22 mouse cellular contexts compared by ENCODE assay signal in genomic region chr1:83551617-83552016, GRCm38 (mm10).
DNase-seq lines count a peak whose midpoint lies in the region; ATAC-seq and TF ChIP-seq lines count a peak whose summit lies in the region.
"Had no signal": no experiment of that assay in that cellular context is flagged by ENCODE, and none has a peak within 500 bp of the region (broad histone marks: within the 10 kb centered on the region; RNA-seq: fewer than 3 reads in every experiment).

No protein-coding gene starts in this region.

- no peaks in the 10 kb centered on the region for H3K4me1 ChIP-seq in intestine, postnatal 0 days (replicated peaks; ENCODE audit: control insufficient read depth, insufficient read depth, low read length)
- no peaks in the 10 kb centered on the region for H3K4me1 ChIP-seq in forebrain, embryonic 13.5 days
- H3K4me1 ChIP-seq: embryonic facial prominence, embryonic 15.5 days; forebrain, embryonic 10.5 days; heart, embryonic 12.5 days; limb, embryonic 12.5 days had no signal

- H3K36me3 ChIP-seq in intestine, postnatal 0 days (ENCODE audit: control insufficient read depth, insufficient read depth): no peaks in the 10 kb centered on the region
- H3K36me3 ChIP-seq in forebrain, embryonic 13.5 days (ENCODE audit: poor library complexity, severe bottlenecking): no peaks in the 10 kb centered on the region
- H3K36me3 ChIP-seq: embryonic facial prominence, embryonic 15.5 days; forebrain, embryonic 10.5 days; heart, embryonic 12.5 days; limb, embryonic 12.5 days had no signal

- ATAC-seq in frontal cortex, adult (ENCODE audit: low TSS enrichment): peak; percentile 99
- no peak for ATAC-seq in intestine, postnatal 0 days
- ATAC-seq in forebrain, embryonic 13.5 days: no peak; the same call in 1 of the 2 replicates
- ATAC-seq: hindbrain, embryonic 16.5 days; midbrain, embryonic 16.5 days had no signal

- no peaks in the 10 kb centered on the region for H3K9me3 ChIP-seq in intestine, postnatal 0 days (ENCODE audit: control insufficient read depth)
- no peaks in the 10 kb centered on the region; the same call in 1 of the 2 replicates for H3K9me3 ChIP-seq in forebrain, embryonic 13.5 days (replicated peaks)
- H3K9me3 ChIP-seq: embryonic facial prominence, embryonic 15.5 days; forebrain, embryonic 10.5 days; heart, embryonic 12.5 days; limb, embryonic 12.5 days had no signal

- no peaks in the 10 kb centered on the region for H3K27me3 ChIP-seq in intestine, postnatal 0 days (replicated peaks; ENCODE audit: control insufficient read depth, insufficient read depth, low read length)
- no peaks in the 10 kb centered on the region for H3K27me3 ChIP-seq in forebrain, embryonic 13.5 days
- H3K27me3 ChIP-seq: embryonic facial prominence, embryonic 15.5 days; heart, embryonic 12.5 days; limb, embryonic 12.5 days had no signal

- H3K4me3 ChIP-seq in intestine, postnatal 0 days (ENCODE audit: low read depth, low read length): no peak overlapping the region
- no peak overlapping the region for H3K4me3 ChIP-seq in forebrain, embryonic 13.5 days
- H3K4me3 ChIP-seq: embryonic facial prominence, embryonic 15.5 days; forebrain, embryonic 10.5 days; heart, embryonic 12.5 days; limb, embryonic 12.5 days had no signal

- no peak overlapping the region for H3K4me2 ChIP-seq in intestine, postnatal 0 days (replicated peaks; ENCODE audit: low read depth)
- no peak overlapping the region for H3K4me2 ChIP-seq in forebrain, embryonic 13.5 days
- H3K4me2 ChIP-seq: embryonic facial prominence, embryonic 15.5 days; heart, embryonic 12.5 days; limb, embryonic 12.5 days had no signal

- no peak overlapping the region for H3K27ac ChIP-seq in intestine, postnatal 0 days (ENCODE audit: low read depth, low read length)
- no peak overlapping the region for H3K27ac ChIP-seq in forebrain, embryonic 13.5 days
- H3K27ac ChIP-seq: embryonic facial prominence, embryonic 15.5 days; forebrain, embryonic 10.5 days; limb, embryonic 12.5 days; liver, embryonic 14.5 days had no signal

- DNase-seq in layer of hippocampus, adult 11-12 months (ENCODE audit: low spot score): peak; percentile 75
- DNase-seq in layer of hippocampus, postnatal 36 days: peak; percentile 58 to 59
- DNase-seq in right cerebral cortex, adult 2 months (ENCODE audit: low spot score in 2 of 2): peak; percentile 71 to 78
- DNase-seq in kidney, postnatal 25 days: no peak
- no peak for DNase-seq in adrenal gland, adult 8-10 months
- DNase-seq: adrenal gland, postnatal 25 days; cerebellum, postnatal 10 days; embryo, embryonic 11 days; kidney, adult 2 months; kidney, postnatal 14 days; lung, postnatal 14 days; thymus, adult 2 months had no signal

- TF ChIP-seq CTCF in intestine, postnatal 0 days (IDR thresholded peaks at IDR 0.05; ENCODE audit: low read depth): no peak

- no peak overlapping the region for H3K9ac ChIP-seq in intestine, postnatal 0 days (ENCODE audit: low read depth, low read length)
- no peak overlapping the region for H3K9ac ChIP-seq in forebrain, embryonic 13.5 days
- H3K9ac ChIP-seq: embryonic facial prominence, embryonic 15.5 days; heart, embryonic 12.5 days; limb, embryonic 12.5 days; liver, embryonic 14.5 days had no signal

Comparison
In these comparisons a context has a peak if more than half of its experiments do, and no peak if none do; other contexts are left out.
1. DNase-seq: peak in layer of hippocampus, adult 11-12 months (single experiment), layer of hippocampus, postnatal 36 days (2 of 2) and right cerebral cortex, adult 2 months (2 of 2); none in kidney, postnatal 25 days (0 of 2) and adrenal gland, adult 8-10 months (single experiment).